Mouse (Mus musculus) stomach, postnatal 0 days (tissue): ENCODE data around the gene Nfil3.

Source experiments
- CTCF ChIP-seq: IDR thresholded peaks from 2 replicates; pipeline ENCODE4 v1.5.1; 2016; ENCODE audit warnings: antibody characterized with exemption, low read depth, mild to moderate bottlenecking, moderate library complexity
- EP300 ChIP-seq: optimal IDR thresholded peaks from 2 replicates; pipeline ENCODE3; 2016; ENCODE audit warnings: antibody characterized with exemption

DNA sequence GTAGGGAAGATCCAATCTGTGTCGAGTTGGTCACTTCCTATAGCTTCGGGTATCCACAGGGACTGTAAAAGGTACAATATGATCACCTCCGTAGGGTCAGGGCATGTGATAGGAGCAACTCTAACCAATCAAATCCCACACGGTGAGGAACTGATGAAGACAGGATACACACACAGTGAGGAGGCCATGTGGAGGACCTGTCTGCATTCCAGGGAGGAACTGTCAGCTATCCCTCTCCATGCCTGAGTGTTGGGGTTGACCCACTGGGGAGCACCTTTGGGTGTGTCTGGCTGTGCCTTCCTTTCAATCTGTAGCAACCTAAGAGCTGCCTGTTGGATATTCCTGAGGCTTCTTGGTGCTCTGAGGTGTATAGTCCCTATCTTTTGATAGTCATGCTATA lies 18.0 kb downstream of the Nfil3 start:
- TF ChIP-seq CTCF (no peak), EP300 (no peak)
